Mouse (Mus musculus): ENCODE measurements around the gene C330007P06Rik. TPM values are rescaled to one million over a fixed set of nuclear protein-coding genes. Genes with fewer than 3 reads are reported as not detected.
"Not testable (repeated sequence)": the region's sequence is repeated elsewhere in the genome, so short reads cannot be mapped to it uniquely, and the experiment has no call there.

Gene C330007P06Rik
- 16.6 and 19.0 TPM in 2 replicates for polyA plus RNA-seq (2015; fragmentation: Nextera tagmentation; extraction: Ambion mirVana)

GRCm38 (mm10) chrX:36873765-36874164 is at the start of gene C330007P06Rik, which contains the start of gene Ube2a:
TSS of gene C330007P06Rik (minus strand) at chrX:36874111.
TSS of gene Ube2a (plus strand) at chrX:36873900.
- H3K36me3 ChIP-seq, result no peaks in the 10 kb centered on the region
- H3K27ac ChIP-seq, result peak within 1 kb of the TSS; percentile 75
- H3K9me3 ChIP-seq (replicated peaks), result no peaks in the 10 kb centered on the region
- H3K27me3 ChIP-seq, result no peaks in the 10 kb centered on the region
- 17% methylated on average over 8 of the region's 8 CpGs for WGBS
- ATAC-seq (replicated peaks; ENCODE audit: insufficient number of reproducible peaks, insufficient read depth, low FRiP score, low read depth), result 0 out of 2 replicates have a peak, but pooled peaks have one; percentile 3
- peak within 1 kb of the TSS; percentile 71 for H3K9ac ChIP-seq
- H3K4me3 ChIP-seq, result peak within 1 kb of the TSS; percentile 67
- H3K4me1 ChIP-seq (replicated peaks), result 0 out of 2 replicates have a peak, but pooled peaks cover 3% of the 10 kb centered on the region
- peak within 1 kb of the TSS; percentile 63 for H3K4me2 ChIP-seq

- no peak overlapping the region for H3K4me2 ChIP-seq
- WGBS, result 81% methylated on average over 4 of the region's 4 CpGs
- H3K4me3 ChIP-seq, result no peak overlapping the region
- H3K9me3 ChIP-seq (replicated peaks), result no peaks in the 10 kb centered on the region
- no peaks in the 10 kb centered on the region for H3K4me1 ChIP-seq (replicated peaks)
- no peak for ATAC-seq (replicated peaks; ENCODE audit: insufficient number of reproducible peaks, insufficient read depth, low FRiP score, low read depth)
- H3K36me3 ChIP-seq, result peaks cover 3% of the 10 kb centered on the region; the same call in 1 of the 2 replicates
- H3K27ac ChIP-seq, result no peak overlapping the region
- H3K27me3 ChIP-seq, result no peaks in the 10 kb centered on the region
- no peak overlapping the region for H3K9ac ChIP-seq
These were observed 47.4 kb upstream of the C330007P06Rik start for GRCm38 (mm10) chrX:36921346-36921745.

- 64% methylated on average over 1 of the region's 1 CpGs for WGBS
- no peak for ATAC-seq (replicated peaks; ENCODE audit: insufficient number of reproducible peaks, insufficient read depth, low FRiP score, low read depth)
- Histone ChIP-seq H3K27me3 (no peaks in the 10 kb centered on the region), H3K9ac (no peak overlapping the region), H3K4me3 (no peak overlapping the region), H3K4me2 (no peak overlapping the region), H3K9me3 (replicated peaks) (no peaks in the 10 kb centered on the region), H3K27ac (no peak overlapping the region), H3K4me1 (replicated peaks) (no peaks in the 10 kb centered on the region), H3K36me3 (peaks cover 3% of the 10 kb centered on the region; the same call in 1 of the 2 replicates)
These were observed 43.8 kb upstream of the C330007P06Rik start for GRCm38 (mm10) chrX:36917749-36918148.

- Histone ChIP-seq H3K9ac (no peak overlapping the region), H3K36me3 (no peaks in the 10 kb centered on the region), H3K27ac (no peak overlapping the region), H3K4me1 (replicated peaks) (no peaks in the 10 kb centered on the region), H3K27me3 (no peaks in the 10 kb centered on the region), H3K4me3 (no peak overlapping the region), H3K9me3 (replicated peaks) (no peaks in the 10 kb centered on the region), H3K4me2 (no peak overlapping the region)
- WGBS, result 44% methylated on average over 12 of the region's 12 CpGs
- no peak for ATAC-seq (replicated peaks; ENCODE audit: insufficient number of reproducible peaks, insufficient read depth, low FRiP score, low read depth)
These were observed 37.4 kb upstream of the C330007P06Rik start for GRCm38 (mm10) chrX:36911343-36911742.

GRCm38 (mm10) chrX:36906539-36906938 is 32.6 kb upstream of the C330007P06Rik start:
- ATAC-seq (replicated peaks; ENCODE audit: insufficient number of reproducible peaks, insufficient read depth, low FRiP score, low read depth), result no peak
- H3K4me3 ChIP-seq, result no peak overlapping the region
- no peak overlapping the region for H3K27ac ChIP-seq
- no peaks in the 10 kb centered on the region for H3K27me3 ChIP-seq
- H3K9me3 ChIP-seq (replicated peaks), result no peaks in the 10 kb centered on the region
- 29% methylated on average over 5 of the region's 5 CpGs for WGBS
- H3K36me3 ChIP-seq, result no peaks in the 10 kb centered on the region
- no peak overlapping the region for H3K4me2 ChIP-seq
- H3K9ac ChIP-seq, result no peak overlapping the region
- H3K4me1 ChIP-seq (replicated peaks), result no peaks in the 10 kb centered on the region

- H3K9me3 ChIP-seq (replicated peaks), result no peaks in the 10 kb centered on the region
- peak overlapping the region; percentile 62 for H3K4me3 ChIP-seq
- peak overlapping the region; percentile 78 for H3K4me2 ChIP-seq
- WGBS, result 8% methylated on average over 30 of the region's 32 CpGs
- no peaks in the 10 kb centered on the region for H3K4me1 ChIP-seq (replicated peaks)
- peak overlapping the region; percentile 59 for H3K9ac ChIP-seq
- peak overlapping the region; percentile 74 for H3K27ac ChIP-seq
- no peaks in the 10 kb centered on the region for H3K36me3 ChIP-seq
- H3K27me3 ChIP-seq, result no peaks in the 10 kb centered on the region
- peak; percentile 91 for ATAC-seq (replicated peaks; ENCODE audit: insufficient number of reproducible peaks, insufficient read depth, low FRiP score, low read depth)
These were observed 29.3 kb upstream of the C330007P06Rik start for GRCm38 (mm10) chrX:36903115-36903768.

- Histone ChIP-seq H3K36me3 (no peaks in the 10 kb centered on the region), H3K4me1 (replicated peaks) (no peaks in the 10 kb centered on the region), H3K27ac (peak within 1 kb of the TSS; percentile 74), H3K9ac (peak within 1 kb of the TSS; percentile 59), H3K27me3 (no peaks in the 10 kb centered on the region), H3K4me2 (peak within 1 kb of the TSS; percentile 78), H3K9me3 (replicated peaks) (no peaks in the 10 kb centered on the region), H3K4me3 (peak within 1 kb of the TSS; percentile 62)
- WGBS, result 15% methylated on average over 46 of the region's 47 CpGs
- ATAC-seq (replicated peaks; ENCODE audit: insufficient number of reproducible peaks, insufficient read depth, low FRiP score, low read depth), result peak; percentile 60
These were observed 28.6 kb upstream of the C330007P06Rik start, which contains the start of gene Nkrf for GRCm38 (mm10) chrX:36902321-36903114. TSS of gene Nkrf (minus strand) at chrX:36902899.

GRCm38 (mm10) chrX:36901655-36902054 is 27.7 kb upstream of the C330007P06Rik start:
- no peak overlapping the region for H3K27ac ChIP-seq
- no peaks in the 10 kb centered on the region for H3K27me3 ChIP-seq
- H3K9me3 ChIP-seq (replicated peaks), result no peaks in the 10 kb centered on the region
- no peaks in the 10 kb centered on the region for H3K36me3 ChIP-seq
- no peaks in the 10 kb centered on the region for H3K4me1 ChIP-seq (replicated peaks)
- 44% methylated on average over 3 of the region's 3 CpGs for WGBS
- ATAC-seq (replicated peaks; ENCODE audit: insufficient number of reproducible peaks, insufficient read depth, low FRiP score, low read depth), result no peak
- peak overlapping the region; percentile 62 for H3K4me3 ChIP-seq
- H3K9ac ChIP-seq, result no peak overlapping the region
- H3K4me2 ChIP-seq, result peak overlapping the region; percentile 78

- H3K9me3 ChIP-seq (replicated peaks); H3K36me3 ChIP-seq; H3K27ac ChIP-seq; H3K27me3 ChIP-seq; H3K4me3 ChIP-seq; H3K4me2 ChIP-seq; H3K4me1 ChIP-seq (replicated peaks); ATAC-seq (replicated peaks; ENCODE audit: insufficient number of reproducible peaks, insufficient read depth, low FRiP score, low read depth); H3K9ac ChIP-seq: not testable (repeated sequence)
- WGBS, result 39% methylated on average over 1 of the region's 1 CpGs
These were observed 25.0 kb upstream of the C330007P06Rik start for GRCm38 (mm10) chrX:36898931-36899330.

GRCm38 (mm10) chrX:36884719-36885118 is 10.8 kb upstream of the C330007P06Rik start:
- no peak overlapping the region for H3K27ac ChIP-seq
- WGBS, result 89% methylated on average over 1 of the region's 1 CpGs
- ATAC-seq (replicated peaks; ENCODE audit: insufficient number of reproducible peaks, insufficient read depth, low FRiP score, low read depth), result no peak
- H3K9ac ChIP-seq, result no peak overlapping the region
- no peak overlapping the region for H3K4me3 ChIP-seq
- no peaks in the 10 kb centered on the region for H3K9me3 ChIP-seq (replicated peaks)
- H3K36me3 ChIP-seq, result peaks cover 9% of the 10 kb centered on the region
- no peaks in the 10 kb centered on the region for H3K4me1 ChIP-seq (replicated peaks)
- no peak overlapping the region for H3K4me2 ChIP-seq
- no peaks in the 10 kb centered on the region for H3K27me3 ChIP-seq

- H3K4me3 ChIP-seq, result peak overlapping the region; percentile 67
- H3K9me3 ChIP-seq (replicated peaks), result no peaks in the 10 kb centered on the region
- H3K4me1 ChIP-seq (replicated peaks), result 0 out of 2 replicates have a peak, but pooled peaks cover 3% of the 10 kb centered on the region
- no peaks in the 10 kb centered on the region for H3K27me3 ChIP-seq
- ATAC-seq (replicated peaks; ENCODE audit: insufficient number of reproducible peaks, insufficient read depth, low FRiP score, low read depth), result peak; percentile 28; the same call in 1 of the 2 replicates
- H3K9ac ChIP-seq, result peak overlapping the region; percentile 71
- WGBS, result 7% methylated on average over 33 of the region's 36 CpGs
- H3K4me2 ChIP-seq, result peak overlapping the region; percentile 63
- H3K36me3 ChIP-seq, result no peaks in the 10 kb centered on the region
- H3K27ac ChIP-seq, result peak overlapping the region; percentile 75
These were observed 805 bp upstream of the C330007P06Rik start for GRCm38 (mm10) chrX:36874704-36875128.
